ENCODE assay signal across 9 mouse cellular contexts in genomic region chr15:82924679-82925425, GRCm38 (mm10).
DNase-seq lines count a peak whose midpoint lies in the region; ATAC-seq and TF ChIP-seq lines count a peak whose summit lies in the region.
"Had no signal": no experiment of that assay in that cellular context is flagged by ENCODE, and none has a peak within 500 bp of the region (broad histone marks: within the 10 kb centered on the region; RNA-seq: fewer than 3 reads in every experiment).

No protein-coding gene starts in this region.

- no peak overlapping the region for H3K4me3 ChIP-seq in kidney, embryonic 16.5 days (ENCODE audit: low read length)
- H3K4me3 ChIP-seq in hindbrain, embryonic 10.5 days: peak overlapping the region; percentile 22
- H3K4me3 ChIP-seq in midbrain, embryonic 14.5 days (replicated peaks; ENCODE audit: low read depth, low read length): no peak overlapping the region

- H3K9me3 ChIP-seq in kidney, embryonic 16.5 days (ENCODE audit: low read length): no peaks in the 10 kb centered on the region
- H3K9me3 ChIP-seq in hindbrain, embryonic 10.5 days: no peaks in the 10 kb centered on the region
- H3K9me3 ChIP-seq in midbrain, embryonic 14.5 days (ENCODE audit: control insufficient read depth, low read length): no peaks in the 10 kb centered on the region

- no peaks in the 10 kb centered on the region; the same call in 1 of the 2 replicates for H3K27me3 ChIP-seq in kidney, embryonic 16.5 days (ENCODE audit: insufficient read depth, low read length)
- peaks cover 96% of the 10 kb centered on the region for H3K27me3 ChIP-seq in hindbrain, embryonic 10.5 days (ENCODE audit: insufficient read depth, poor library complexity, severe bottlenecking)
- H3K27me3 ChIP-seq in midbrain, embryonic 14.5 days (ENCODE audit: control insufficient read depth, insufficient read depth, low read length): no peaks in the 10 kb centered on the region
- H3K27me3 ChIP-seq: CH12.LX had no signal

- no peak for TF ChIP-seq POLR2A in brain, embryonic 14.5 days (IDR thresholded peaks at IDR 0.05; ENCODE audit: borderline replicate concordance, extremely low read depth, insufficient read depth, insufficient read length, poor library complexity, severe bottlenecking)

- H3K4me1 ChIP-seq in kidney, embryonic 16.5 days (ENCODE audit: insufficient read depth, low read length): peaks cover 85% of the 10 kb centered on the region
- H3K4me1 ChIP-seq in hindbrain, embryonic 10.5 days (replicated peaks): peaks cover 95% of the 10 kb centered on the region
- peaks cover 97% of the 10 kb centered on the region for H3K4me1 ChIP-seq in midbrain, embryonic 14.5 days (ENCODE audit: control insufficient read depth, insufficient read depth, low read length)

- H3K9ac ChIP-seq in kidney, embryonic 16.5 days (replicated peaks; ENCODE audit: low read length): no peak overlapping the region
- H3K9ac ChIP-seq in midbrain, embryonic 14.5 days (replicated peaks; ENCODE audit: low read length): peak overlapping the region; percentile 29; the same call in 1 of the 2 replicates

- no peaks in the 10 kb centered on the region for H3K36me3 ChIP-seq in kidney, embryonic 16.5 days (ENCODE audit: insufficient read depth, low read length)
- no peaks in the 10 kb centered on the region for H3K36me3 ChIP-seq in hindbrain, embryonic 10.5 days
- no peaks in the 10 kb centered on the region for H3K36me3 ChIP-seq in midbrain, embryonic 14.5 days (ENCODE audit: control insufficient read depth, insufficient read depth, low read length)

- intact Hi-C loops in left cerebral cortex, postnatal 25 days (cut with DNase I): no loop called here
- intact Hi-C loops in gastrocnemius, postnatal 36 days (cut with DNase I): no loop called here

- under 1% methylated on average over 11 of the region's 11 CpGs for WGBS in kidney, embryonic 16.5 days
- 0% methylated on average over 10 of the region's 11 CpGs for WGBS in hindbrain, embryonic 10.5 days
- 1% methylated on average over 11 of the region's 11 CpGs for WGBS in midbrain, embryonic 14.5 days

- H3K4me2 ChIP-seq in kidney, embryonic 16.5 days (replicated peaks; ENCODE audit: low read depth, low read length): no peak overlapping the region
- peak overlapping the region; percentile 34 for H3K4me2 ChIP-seq in midbrain, embryonic 14.5 days (ENCODE audit: low read length)

- no peak for DNase-seq in kidney, adult 11 months
- DNase-seq in brain, embryonic 14.5 days (ENCODE audit: low read depth): peak; percentile 93
- peak; percentile 70 for DNase-seq in hindbrain, embryonic 10.5 days (ENCODE audit: low spot score)
- peak; percentile 92 for DNase-seq in midbrain, embryonic 14.5 days
- DNase-seq in left cerebral cortex, postnatal 25 days (ENCODE audit: low spot score in 2 of 2): no peak
- DNase-seq in cerebellum, adult 9-11 months: no peak
- DNase-seq in gastrocnemius, postnatal 36 days: no peak

- H3K27ac ChIP-seq in kidney, embryonic 16.5 days (ENCODE audit: low read length): peak overlapping the region; percentile 66
- H3K27ac ChIP-seq in hindbrain, embryonic 10.5 days: peak overlapping the region; percentile 62
- H3K27ac ChIP-seq in midbrain, embryonic 14.5 days (replicated peaks; ENCODE audit: low read depth, low read length): peak overlapping the region; percentile 89

- ATAC-seq in kidney, embryonic 16.5 days (ENCODE audit: low FRiP score, low TSS enrichment): no peak
- ATAC-seq in midbrain, embryonic 14.5 days (ENCODE audit: low FRiP score, low TSS enrichment): peak; percentile 32; the same call in 1 of the 2 replicates

- TF ChIP-seq CTCF in brain, embryonic 14.5 days (IDR thresholded peaks at IDR 0.05; ENCODE audit: borderline replicate concordance, extremely low read depth, insufficient read depth, insufficient read length): no peak

Comparison
In these comparisons a context has a peak if more than half of its experiments do, and no peak if none do; other contexts are left out.
1. DNase-seq: peak in brain, embryonic 14.5 days (single experiment), hindbrain, embryonic 10.5 days (single experiment) and midbrain, embryonic 14.5 days (single experiment); none in kidney, adult 11 months (single experiment), left cerebral cortex, postnatal 25 days (0 of 2), cerebellum, adult 9-11 months (single experiment) and gastrocnemius, postnatal 36 days (0 of 2).
2. Peak in every context shown above with its lines, with median percentiles within 50 percentile points of each other: H3K27ac ChIP-seq.